In the genomic region with DNA sequence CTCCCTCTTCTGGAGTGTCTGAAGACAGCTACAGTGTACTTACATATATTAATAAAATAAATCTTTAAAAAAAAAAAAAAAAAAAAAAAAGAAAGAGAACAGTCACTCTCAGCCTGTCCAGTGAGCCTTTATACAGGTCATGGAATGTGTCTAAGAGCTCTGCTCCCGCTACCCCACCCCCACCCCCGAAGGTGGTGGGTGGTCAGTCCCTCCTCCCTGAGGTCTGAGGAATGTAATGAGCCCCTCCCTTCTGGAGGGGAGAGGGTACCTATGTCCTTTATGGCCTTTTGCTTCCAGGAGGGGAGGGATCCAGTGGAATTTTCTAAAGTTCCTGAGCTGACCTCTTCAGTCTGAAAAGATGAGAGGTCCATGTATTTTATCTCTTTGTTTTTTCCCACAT, we compare ENCODE assay signal across 25 mouse cellular contexts.
DNase-seq lines count a peak whose midpoint lies in the region; ATAC-seq lines count a peak whose summit lies in the region.
"Had no signal": no experiment of that assay in that cellular context is flagged by ENCODE, and none has a peak within 500 bp of the region (broad histone marks: within the 10 kb centered on the region; RNA-seq: fewer than 3 reads in every experiment).

No protein-coding gene starts in this region.

- DNase-seq in ES-CJ7 (ENCODE audit: low read depth, low spot score), result peak; percentile 55
- DNase-seq in R1 (ENCODE audit: low read depth, low spot score), result peak; percentile 40
- DNase-seq in kidney, postnatal 10 days, result no peak
- DNase-seq in urinary bladder, postnatal 14 days (ENCODE audit: low spot score), result no peak
- DNase-seq in spleen, postnatal 36 days (ENCODE audit: low spot score in 2 of 2), result no peak
- DNase-seq: adrenal gland, adult 2 months; adrenal gland, postnatal 14 days; cerebellum, adult 11 months; cerebellum, adult 2 months; cerebellum, adult 9-11 months; cerebellum, postnatal 25 days; forebrain, postnatal 0 days; gastrocnemius, postnatal 25 days; heart, adult 18-20 months; heart, postnatal 14 days; heart, postnatal 4 days had no signal

- no peaks in the 10 kb centered on the region for H3K27me3 ChIP-seq in limb, embryonic 12.5 days
- H3K27me3 ChIP-seq: embryonic facial prominence, embryonic 12.5 days; embryonic facial prominence, embryonic 15.5 days; heart, embryonic 13.5 days had no signal

- H3K36me3 ChIP-seq in limb, embryonic 12.5 days, result no peaks in the 10 kb centered on the region
- H3K36me3 ChIP-seq: embryonic facial prominence, embryonic 12.5 days; embryonic facial prominence, embryonic 15.5 days; heart, embryonic 10.5 days; heart, embryonic 13.5 days had no signal

- H3K9me3 ChIP-seq in limb, embryonic 12.5 days, result no peaks in the 10 kb centered on the region
- H3K9me3 ChIP-seq: embryonic facial prominence, embryonic 12.5 days; embryonic facial prominence, embryonic 15.5 days; heart, embryonic 10.5 days; heart, embryonic 13.5 days had no signal

- no peak overlapping the region for H3K9ac ChIP-seq in limb, embryonic 12.5 days (replicated peaks)
- H3K9ac ChIP-seq: embryonic facial prominence, embryonic 12.5 days; embryonic facial prominence, embryonic 15.5 days; forebrain, postnatal 0 days; heart, embryonic 13.5 days; hindbrain, embryonic 14.5 days had no signal

- WGBS in limb, embryonic 12.5 days, result 46% methylated on average over 2 of the region's 2 CpGs

- H3K27ac ChIP-seq in limb, embryonic 12.5 days, result no peak overlapping the region
- H3K27ac ChIP-seq: embryonic facial prominence, embryonic 12.5 days; embryonic facial prominence, embryonic 15.5 days; heart, embryonic 10.5 days; heart, embryonic 13.5 days; hindbrain, embryonic 14.5 days; hindbrain, postnatal 0 days had no signal

- 0 out of 2 replicates have a peak, but pooled peaks cover 6% of the 10 kb centered on the region for H3K4me1 ChIP-seq in limb, embryonic 12.5 days (replicated peaks)
- H3K4me1 ChIP-seq: embryonic facial prominence, embryonic 12.5 days; embryonic facial prominence, embryonic 15.5 days; heart, embryonic 10.5 days; heart, embryonic 13.5 days had no signal

- peak; percentile 76; the same call in 1 of the 2 replicates for ATAC-seq in limb, embryonic 12.5 days (ENCODE audit: insufficient number of reproducible peaks, insufficient read depth, low FRiP score, low TSS enrichment, low read depth)
- ATAC-seq: CD4-positive, CD25-positive, alpha-beta regulatory T cell, adult 4 months; forebrain, embryonic 14.5 days; forebrain, postnatal 0 days; hindbrain, postnatal 0 days had no signal

- no peak overlapping the region for H3K4me2 ChIP-seq in limb, embryonic 12.5 days
- H3K4me2 ChIP-seq: embryonic facial prominence, embryonic 12.5 days; embryonic facial prominence, embryonic 15.5 days; heart, embryonic 13.5 days; hindbrain, embryonic 14.5 days had no signal

- no peak overlapping the region for H3K4me3 ChIP-seq in limb, embryonic 12.5 days (replicated peaks)
- H3K4me3 ChIP-seq: embryonic facial prominence, embryonic 12.5 days; embryonic facial prominence, embryonic 15.5 days; heart, embryonic 10.5 days; heart, embryonic 13.5 days had no signal

Comparison
In these comparisons a context has a peak if more than half of its experiments do, and no peak if none do; other contexts are left out.
1. DNase-seq: peak in ES-CJ7 (single experiment) and R1 (single experiment); none in kidney, postnatal 10 days (single experiment), urinary bladder, postnatal 14 days (single experiment) and spleen, postnatal 36 days (0 of 2).